Mouse (Mus musculus): ENCODE results near the gene Jrkl.

DNA sequence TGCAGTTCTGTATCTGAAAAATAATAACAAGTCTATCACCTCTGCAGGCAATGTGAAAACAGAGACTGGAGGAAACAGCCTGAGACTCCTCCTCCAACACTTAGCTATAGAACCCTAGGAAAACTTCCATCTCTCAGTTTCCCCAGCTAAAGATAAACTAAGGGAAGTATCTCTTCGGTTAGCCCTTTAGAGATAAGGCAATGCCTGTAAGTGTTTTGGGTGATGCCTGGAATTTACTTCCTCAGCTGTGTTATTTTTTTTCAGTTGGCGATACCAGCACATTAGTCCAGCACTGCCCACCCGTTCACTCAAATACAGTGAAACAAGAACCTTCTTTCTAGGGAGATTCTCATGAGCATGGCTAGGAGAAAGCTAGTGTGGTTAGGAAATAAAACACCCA, 15.4 kb upstream of the Jrkl start:
- no peak for TF ChIP-seq GATA1 (IDR thresholded peaks at IDR 0.05; ENCODE audit: borderline replicate concordance, low read length)
- TF ChIP-seq FLI1 (IDR thresholded peaks at IDR 0.05; ENCODE audit: low read length), result no peak
